Mouse (Mus musculus) cortical plate, adult 2 months (tissue): Measurements from ENCODE around the gene Rgs10.

ENCODE experiments used
- CTCF ChIP-seq: fragments of 200-500 bp; IDR thresholded peaks from 2 replicates; pipeline ENCODE4 v1.5.1; 2011; ENCODE audit warnings: mild to moderate bottlenecking, control low read depth, low read length; ENCODE audit not compliant: insufficient read depth; ENCODE audit errors: extremely low read depth
- POLR2A ChIP-seq: fragments of 200-500 bp; IDR thresholded peaks from 2 replicates; pipeline ENCODE4 v1.6.1; 2011; ENCODE audit warnings: mild to moderate bottlenecking, low read length, control low read depth; ENCODE audit not compliant: insufficient read depth; ENCODE audit errors: extremely low read depth

GRCm38 (mm10) chr7:128379162-128379805 lies 39.3 kb downstream of the Rgs10 start:
- TF ChIP-seq POLR2A (no peak), CTCF (no peak)
